Mouse (Mus musculus) brain, embryonic 14.5 days (tissue): ENCODE results near the gene Chpt1. TPM values are rescaled to one million over a fixed set of nuclear protein-coding genes. Genes with fewer than 3 reads are reported as not detected.
"Not testable (repeated sequence)": the region's sequence is repeated elsewhere in the genome, so short reads cannot be mapped to it uniquely, and the experiment has no call there.

ENCODE experiments used
- DNase-seq: peaks from one replicate; pipeline ENCODE4 v3.0.0-alpha.2; 2011; ENCODE audit warnings: low read depth
- CTCF ChIP-seq: fragments of 200-500 bp; IDR thresholded peaks from 2 replicates; pipeline ENCODE4 v1.5.1; 2012; ENCODE audit warnings: inconsistent platforms, mild to moderate bottlenecking, moderate library complexity, borderline replicate concordance; ENCODE audit not compliant: insufficient read depth, insufficient read length; ENCODE audit errors: extremely low read depth
- POLR2A ChIP-seq: fragments of 200-500 bp; IDR thresholded peaks from 2 replicates; pipeline ENCODE4 v1.6.1; 2012; ENCODE audit warnings: mild to moderate bottlenecking, inconsistent platforms, borderline replicate concordance; ENCODE audit not compliant: poor library complexity, insufficient read depth, insufficient read length, severe bottlenecking; ENCODE audit errors: extremely low read depth
- polyA plus RNA-seq: library from polyadenylated mRNA; depleted of rRNA; stranded (reverse); fragments of >200 nt; gene quantifications from 2 replicates; pipeline ENCODE4 v1.2.3, GENCODE M21; 2012; rRNA removed

Chpt1 gene
- polyA plus RNA-seq: 5.1 and 6.0 TPM in 2 replicates

- TF ChIP-seq CTCF (no peak), POLR2A (peak; percentile 69)
Measured at GRCm38 (mm10) chr10:88503421-88504314, at the start of gene Chpt1. Gene Chpt1, minus strand, starts transcription at chr10:88504073.

GRCm38 (mm10) chr10:88552738-88553137 is 48.9 kb upstream of the Chpt1 start:
- no peak for DNase-seq
- no peak for TF ChIP-seq POLR2A
- no peak for TF ChIP-seq CTCF

More at GRCm38 (mm10) chr10:88503421-88504314, at the start of gene Chpt1:
- DNase-seq: peak; percentile 92

DNA sequence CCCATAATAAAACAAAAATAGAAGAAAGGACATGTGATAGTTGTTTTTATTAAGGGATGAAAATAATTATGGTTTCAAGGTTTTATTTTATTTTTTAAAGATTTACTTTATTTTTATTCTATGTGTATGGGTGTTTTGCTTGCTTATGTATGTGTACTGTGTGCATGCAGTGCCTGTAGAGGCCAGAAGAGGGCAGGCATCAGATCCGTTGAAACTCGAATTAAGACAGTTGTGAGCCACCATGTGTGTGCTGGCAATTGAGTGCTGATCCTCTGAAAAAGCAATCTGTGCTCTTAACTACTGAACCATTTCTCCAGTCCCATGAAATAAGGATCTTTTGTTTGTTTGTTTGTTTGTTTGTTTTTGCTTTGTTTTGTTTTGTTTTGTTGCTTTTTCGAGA is 46.4 kb upstream of the Chpt1 start:
- peak; percentile 12; the same call in 1 of the 2 replicates for TF ChIP-seq CTCF
- no peak for TF ChIP-seq POLR2A
- DNase-seq: no peak

- no peak for DNase-seq
- TF ChIP-seq CTCF (no peak), POLR2A (no peak)
Measured at GRCm38 (mm10) chr10:88547635-88548034, 43.8 kb upstream of the Chpt1 start.

DNA sequence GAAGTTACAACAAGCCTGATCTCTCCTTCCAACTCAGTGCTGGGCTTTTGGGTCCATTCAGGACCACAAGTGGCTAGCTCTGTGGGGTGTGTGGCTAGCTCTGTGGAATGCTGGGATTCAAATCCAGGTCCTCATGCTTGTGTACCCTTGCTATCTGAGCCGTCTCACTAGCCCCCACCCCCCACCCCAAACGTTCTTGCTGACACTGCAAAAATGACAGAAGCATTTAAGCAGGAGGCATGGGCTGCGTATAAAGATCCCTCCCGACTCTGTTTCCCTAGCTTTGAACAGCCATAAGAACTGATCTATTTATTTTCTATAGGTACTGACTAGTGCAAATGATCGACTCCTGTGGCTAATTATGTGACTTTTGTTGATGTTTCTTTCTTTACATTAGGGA is 26.8 kb upstream of the Chpt1 start:
- no peak for TF ChIP-seq POLR2A
- no peak for TF ChIP-seq CTCF
- no peak for DNase-seq

DNA sequence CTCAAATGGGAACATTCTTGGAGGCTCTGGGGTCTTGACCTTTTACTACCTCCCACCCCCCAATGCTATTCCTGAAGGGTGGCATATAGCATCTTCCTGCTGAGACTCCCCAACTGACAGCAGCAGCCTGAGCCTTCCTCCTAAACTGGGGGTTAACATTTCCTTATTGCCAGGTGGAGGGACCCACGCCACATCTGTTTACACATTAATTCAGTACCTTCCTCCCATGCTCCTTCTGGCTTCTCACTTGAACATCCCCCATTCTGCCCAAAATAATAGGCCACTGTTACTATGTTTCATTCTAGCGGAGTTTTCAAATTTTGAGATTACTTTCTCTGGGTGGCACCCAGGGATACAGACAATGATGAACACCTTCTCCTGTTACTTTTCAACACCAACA is 20.1 kb upstream of the Chpt1 start:
- TF ChIP-seq CTCF: no peak
- TF ChIP-seq POLR2A: no peak
- no peak for DNase-seq

GRCm38 (mm10) chr10:88523212-88523611 is 19.3 kb upstream of the Chpt1 start:
- no peak for DNase-seq
- TF ChIP-seq POLR2A (no peak), CTCF (no peak)

DNA sequence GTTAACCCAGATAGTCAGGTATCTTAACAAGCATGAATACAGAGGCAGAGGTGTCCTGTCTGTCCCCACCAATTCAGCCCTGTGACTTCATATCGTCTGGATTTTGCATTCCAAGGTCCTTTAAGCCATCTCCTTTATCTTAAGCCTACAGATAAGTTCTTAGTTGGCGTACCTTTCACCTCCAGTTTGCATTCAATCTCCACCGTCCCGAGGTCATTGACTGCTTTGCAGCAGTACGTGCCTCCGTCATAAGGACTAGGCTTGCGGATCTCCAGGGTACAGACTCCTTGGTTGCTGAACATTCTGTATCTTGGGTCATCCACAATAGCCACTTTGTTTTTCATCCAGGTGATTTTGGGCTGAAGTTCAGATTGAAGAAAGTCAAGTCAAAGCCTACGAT is 18.9 kb upstream of the Chpt1 start:
- TF ChIP-seq CTCF (no peak), POLR2A (no peak)
- DNase-seq: no peak

- DNase-seq: not testable (repeated sequence)
Measured at GRCm38 (mm10) chr10:88515049-88515448, 11.2 kb upstream of the Chpt1 start.

DNA sequence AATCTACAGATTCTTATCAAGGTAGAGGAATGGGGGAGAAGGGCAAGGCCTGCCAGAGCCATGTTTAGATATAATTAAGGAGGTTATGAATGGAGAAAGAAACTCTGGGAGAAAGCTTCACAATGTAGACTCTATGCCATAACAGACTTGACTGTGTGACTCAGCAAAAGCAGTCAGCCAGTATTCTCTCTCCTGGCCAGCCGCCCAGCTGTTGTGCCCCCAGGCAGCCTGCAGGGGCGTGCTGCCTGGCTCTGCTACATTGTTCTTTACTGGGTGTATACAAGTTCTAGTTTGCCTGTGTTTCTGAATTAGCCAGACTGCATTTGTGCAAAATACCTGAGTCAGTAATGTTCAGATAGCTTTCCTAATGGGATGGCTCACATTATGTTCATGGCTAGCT is 10.6 kb upstream of the Chpt1 start:
- TF ChIP-seq CTCF (peak; percentile 35; the same call in 1 of the 2 replicates), POLR2A (no peak)
- DNase-seq: peak; percentile 58

GRCm38 (mm10) chr10:88513574-88514135 is 9.8 kb upstream of the Chpt1 start:
- TF ChIP-seq CTCF: peak; percentile 24; the same call in 1 of the 2 replicates
- no peak for TF ChIP-seq POLR2A
- DNase-seq: no peak

- TF ChIP-seq CTCF: no peak
- DNase-seq: no peak
Measured at GRCm38 (mm10) chr10:88511355-88511754, 7.5 kb upstream of the Chpt1 start.

DNA sequence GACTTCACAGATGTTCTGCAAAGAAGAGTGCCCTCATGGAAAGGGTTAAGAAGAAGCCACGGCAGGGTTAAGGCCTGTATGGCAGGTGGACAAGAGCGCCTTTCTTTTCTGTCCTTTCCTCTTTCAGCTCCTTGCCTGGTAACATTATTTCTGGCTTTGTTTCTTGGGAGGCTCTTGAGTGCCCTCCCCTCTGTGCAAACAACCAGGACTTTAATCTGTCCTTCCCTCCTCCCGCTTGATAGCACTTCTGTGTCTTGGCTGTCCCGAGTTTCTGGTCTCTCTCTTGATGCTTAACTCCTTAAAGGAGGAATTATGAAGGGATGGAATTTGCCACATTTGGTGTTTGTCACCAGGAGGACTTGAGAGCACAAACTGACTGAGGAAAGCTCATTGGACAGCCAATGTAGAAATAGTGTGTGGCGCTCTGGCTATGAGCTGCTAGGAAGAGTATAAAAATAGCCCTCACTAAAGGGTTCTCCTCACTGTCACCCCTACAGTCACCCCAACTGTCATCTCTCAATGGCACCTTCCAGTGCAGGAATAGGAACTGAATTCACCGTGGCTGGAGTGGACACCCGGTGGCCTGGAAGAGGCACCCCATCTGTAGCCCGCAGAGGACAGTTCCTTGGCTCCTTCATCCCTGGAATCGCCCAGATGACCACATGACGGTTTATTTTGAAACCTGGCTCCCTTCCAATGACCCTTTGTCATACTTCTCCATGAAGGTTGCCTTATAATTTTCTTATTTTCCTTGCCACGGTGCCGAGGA is 6.8 kb upstream of the Chpt1 start:
- DNase-seq: no peak
- TF ChIP-seq CTCF (no peak), POLR2A (no peak)
